Mouse (Mus musculus): ENCODE measurements at regions not wholly inside any gene's neighbourhood (a gene's known extent, or its start where the extent isn't known, plus 50 kb on each side); places are given as distances from the start of the nearest gene placed in this dataset.

DNA sequence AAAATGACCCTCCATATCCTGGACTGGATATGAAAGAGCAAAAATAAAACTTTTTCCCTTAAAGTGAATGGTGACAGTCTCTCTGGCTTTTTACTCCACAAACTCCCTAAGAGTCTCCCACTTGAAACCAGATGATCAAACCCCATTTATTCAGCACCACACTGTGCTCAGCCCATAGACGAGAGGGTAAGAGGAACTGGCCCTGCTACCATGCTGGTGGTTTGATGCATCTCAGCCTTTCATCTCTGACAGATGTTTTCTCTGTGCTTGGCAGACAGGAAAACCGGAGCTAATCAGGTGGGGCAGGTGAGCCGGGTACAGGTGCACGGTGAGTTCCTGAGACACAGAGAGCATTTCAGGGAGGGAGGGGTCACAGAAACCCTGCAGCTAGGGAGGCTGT is 631.8 kb downstream of the Defb40 start:
- Histone ChIP-seq H3K27me3 (ENCODE audit: control insufficient read depth, insufficient read depth, low read depth, low read length) (no peaks in the 10 kb centered on the region), H3K9me3 (replicated peaks; ENCODE audit: control insufficient read depth, low read length) (no peaks in the 10 kb centered on the region), H3K4me2 (ENCODE audit: low read depth, low read length) (no peak overlapping the region), H3K4me1 (ENCODE audit: control insufficient read depth, low read depth, low read length) (no peaks in the 10 kb centered on the region), H3K9ac (ENCODE audit: low read depth, low read length) (no peak overlapping the region), H3K36me3 (ENCODE audit: control insufficient read depth, insufficient read depth) (no peaks in the 10 kb centered on the region), H3K4me3 (ENCODE audit: low read depth, low read length) (no peak overlapping the region), H3K27ac (ENCODE audit: low read length) (no peak overlapping the region)
- no peak for ATAC-seq (ENCODE audit: low read depth)
- WGBS (ENCODE audit: insufficient replicate concordance): 56% methylated on average over 4 of the region's 4 CpGs

GRCm38 (mm10) chr8:18345322-18345721 is 632.7 kb downstream of the Defb40 start:
- H3K4me2 ChIP-seq (ENCODE audit: low read depth, low read length): no peak overlapping the region
- no peak overlapping the region for H3K27ac ChIP-seq (ENCODE audit: low read length)
- no peaks in the 10 kb centered on the region for H3K4me1 ChIP-seq (ENCODE audit: control insufficient read depth, low read depth, low read length)
- H3K9ac ChIP-seq (ENCODE audit: low read depth, low read length): no peak overlapping the region
- H3K27me3 ChIP-seq (ENCODE audit: control insufficient read depth, insufficient read depth, low read depth, low read length): no peaks in the 10 kb centered on the region
- no peak overlapping the region for H3K4me3 ChIP-seq (ENCODE audit: low read depth, low read length)
- 29% methylated on average over 6 of the region's 6 CpGs for WGBS (ENCODE audit: insufficient replicate concordance)
- H3K36me3 ChIP-seq (ENCODE audit: control insufficient read depth, insufficient read depth): no peaks in the 10 kb centered on the region
- no peaks in the 10 kb centered on the region for H3K9me3 ChIP-seq (replicated peaks; ENCODE audit: control insufficient read depth, low read length)
- ATAC-seq (ENCODE audit: low read depth): no peak

- H3K36me3 ChIP-seq (ENCODE audit: control insufficient read depth, insufficient read depth): no peaks in the 10 kb centered on the region
- no peak overlapping the region for H3K4me2 ChIP-seq (ENCODE audit: low read depth, low read length)
- H3K27ac ChIP-seq (ENCODE audit: low read length): no peak overlapping the region
- H3K9me3 ChIP-seq (replicated peaks; ENCODE audit: control insufficient read depth, low read length): no peaks in the 10 kb centered on the region
- no peaks in the 10 kb centered on the region for H3K27me3 ChIP-seq (ENCODE audit: control insufficient read depth, insufficient read depth, low read depth, low read length)
- no peak for ATAC-seq (ENCODE audit: low read depth)
- H3K4me3 ChIP-seq (ENCODE audit: low read depth, low read length): no peak overlapping the region
- H3K9ac ChIP-seq (ENCODE audit: low read depth, low read length): no peak overlapping the region
- WGBS (ENCODE audit: insufficient replicate concordance): 63% methylated on average over 5 of the region's 5 CpGs
- no peaks in the 10 kb centered on the region for H3K4me1 ChIP-seq (ENCODE audit: control insufficient read depth, low read depth, low read length)
Measured at GRCm38 (mm10) chr8:18344838-18345237, 633.2 kb downstream of the Defb40 start.

- no peaks in the 10 kb centered on the region for H3K36me3 ChIP-seq (ENCODE audit: control insufficient read depth, insufficient read depth)
- ATAC-seq (ENCODE audit: low read depth): no peak
- WGBS (ENCODE audit: insufficient replicate concordance): 54% methylated on average over 1 of the region's 1 CpGs
- H3K27ac ChIP-seq (ENCODE audit: low read length): no peak overlapping the region
- H3K4me1 ChIP-seq (ENCODE audit: control insufficient read depth, low read depth, low read length): no peaks in the 10 kb centered on the region
- H3K9ac ChIP-seq (ENCODE audit: low read depth, low read length): no peak overlapping the region
- no peak overlapping the region for H3K4me2 ChIP-seq (ENCODE audit: low read depth, low read length)
- H3K27me3 ChIP-seq (ENCODE audit: control insufficient read depth, insufficient read depth, low read depth, low read length): no peaks in the 10 kb centered on the region
- H3K4me3 ChIP-seq (ENCODE audit: low read depth, low read length): no peak overlapping the region
- H3K9me3 ChIP-seq (replicated peaks; ENCODE audit: control insufficient read depth, low read length): no peaks in the 10 kb centered on the region
Measured at GRCm38 (mm10) chr8:18335576-18335975, 642.5 kb downstream of the Defb40 start.

GRCm38 (mm10) chr8:18328521-18328920 is 649.5 kb downstream of the Defb40 start:
- Histone ChIP-seq H3K4me2 (ENCODE audit: low read depth, low read length) (no peak overlapping the region), H3K9me3 (replicated peaks; ENCODE audit: control insufficient read depth, low read length) (no peaks in the 10 kb centered on the region), H3K4me3 (ENCODE audit: low read depth, low read length) (no peak overlapping the region), H3K9ac (ENCODE audit: low read depth, low read length) (no peak overlapping the region), H3K36me3 (ENCODE audit: control insufficient read depth, insufficient read depth) (no peaks in the 10 kb centered on the region), H3K27ac (ENCODE audit: low read length) (no peak overlapping the region), H3K4me1 (ENCODE audit: control insufficient read depth, low read depth, low read length) (no peaks in the 10 kb centered on the region), H3K27me3 (ENCODE audit: control insufficient read depth, insufficient read depth, low read depth, low read length) (no peaks in the 10 kb centered on the region)
- WGBS (ENCODE audit: insufficient replicate concordance): 58% methylated on average over 2 of the region's 2 CpGs
- ATAC-seq (ENCODE audit: low read depth): no peak

- Histone ChIP-seq H3K27me3 (ENCODE audit: control insufficient read depth, insufficient read depth, low read depth, low read length) (no peaks in the 10 kb centered on the region), H3K4me3 (ENCODE audit: low read depth, low read length) (no peak overlapping the region), H3K4me1 (ENCODE audit: control insufficient read depth, low read depth, low read length) (no peaks in the 10 kb centered on the region), H3K4me2 (ENCODE audit: low read depth, low read length) (no peak overlapping the region), H3K36me3 (ENCODE audit: control insufficient read depth, insufficient read depth) (no peaks in the 10 kb centered on the region), H3K9ac (ENCODE audit: low read depth, low read length) (no peak overlapping the region), H3K27ac (ENCODE audit: low read length) (no peak overlapping the region), H3K9me3 (replicated peaks; ENCODE audit: control insufficient read depth, low read length) (no peaks in the 10 kb centered on the region)
- 39% methylated on average over 2 of the region's 2 CpGs for WGBS (ENCODE audit: insufficient replicate concordance)
- no peak for ATAC-seq (ENCODE audit: low read depth)
Measured at GRCm38 (mm10) chr8:18316488-18316887, 661.6 kb downstream of the Defb40 start.

- Histone ChIP-seq H3K4me1 (ENCODE audit: control insufficient read depth, low read depth, low read length) (no peaks in the 10 kb centered on the region), H3K9me3 (replicated peaks; ENCODE audit: control insufficient read depth, low read length) (no peaks in the 10 kb centered on the region), H3K27me3 (ENCODE audit: control insufficient read depth, insufficient read depth, low read depth, low read length) (no peaks in the 10 kb centered on the region), H3K36me3 (ENCODE audit: control insufficient read depth, insufficient read depth) (no peaks in the 10 kb centered on the region), H3K27ac (ENCODE audit: low read length) (no peak overlapping the region), H3K4me2 (ENCODE audit: low read depth, low read length) (no peak overlapping the region), H3K9ac (ENCODE audit: low read depth, low read length) (no peak overlapping the region), H3K4me3 (ENCODE audit: low read depth, low read length) (no peak overlapping the region)
- 57% methylated on average over 5 of the region's 5 CpGs for WGBS (ENCODE audit: insufficient replicate concordance)
- no peak for ATAC-seq (ENCODE audit: low read depth)
Measured at GRCm38 (mm10) chr8:18311597-18311996, 666.5 kb downstream of the Defb40 start.

GRCm38 (mm10) chr8:18310927-18311326 is 667.1 kb downstream of the Defb40 start:
- WGBS (ENCODE audit: insufficient replicate concordance): 50% methylated on average over 1 of the region's 1 CpGs
- Histone ChIP-seq H3K4me3 (ENCODE audit: low read depth, low read length) (no peak overlapping the region), H3K27ac (ENCODE audit: low read length) (no peak overlapping the region), H3K4me2 (ENCODE audit: low read depth, low read length) (no peak overlapping the region), H3K9me3 (replicated peaks; ENCODE audit: control insufficient read depth, low read length) (no peaks in the 10 kb centered on the region), H3K9ac (ENCODE audit: low read depth, low read length) (no peak overlapping the region), H3K4me1 (ENCODE audit: control insufficient read depth, low read depth, low read length) (no peaks in the 10 kb centered on the region), H3K36me3 (ENCODE audit: control insufficient read depth, insufficient read depth) (no peaks in the 10 kb centered on the region), H3K27me3 (ENCODE audit: control insufficient read depth, insufficient read depth, low read depth, low read length) (no peaks in the 10 kb centered on the region)
- no peak for ATAC-seq (ENCODE audit: low read depth)

DNA sequence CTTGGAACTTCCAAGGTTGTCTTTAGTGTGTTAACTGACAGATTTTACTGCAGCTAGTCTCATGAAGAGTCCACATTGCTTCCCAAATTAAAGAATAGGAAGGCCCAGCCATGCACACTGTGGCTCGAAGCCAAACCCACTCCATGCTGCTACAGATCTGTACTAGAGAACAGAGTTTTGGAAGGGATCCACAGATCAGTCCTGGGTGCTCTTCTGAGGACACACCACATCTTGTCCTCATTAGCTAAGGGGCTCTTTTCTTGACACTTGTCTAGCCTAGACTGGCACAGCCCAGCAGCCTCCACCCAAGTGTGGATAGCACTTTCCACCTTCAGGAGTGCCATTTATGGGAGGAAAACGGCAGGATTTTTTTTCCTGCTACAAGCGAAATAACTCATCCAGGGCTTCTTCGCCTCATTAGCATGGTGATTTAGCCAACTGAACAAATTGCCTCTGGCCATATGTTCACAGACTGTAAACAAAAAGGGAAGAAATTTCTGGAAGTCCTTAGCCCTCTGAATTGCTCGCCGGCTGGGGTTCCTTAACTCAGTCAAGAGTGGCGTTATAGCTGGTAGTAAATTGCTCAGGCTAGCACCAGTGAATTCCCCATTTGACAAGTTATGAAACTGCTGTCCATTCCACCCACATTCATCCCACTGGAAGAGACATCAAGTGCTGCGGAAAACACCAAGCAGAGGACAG is 690.4 kb downstream of the Defb40 start:
- WGBS (ENCODE audit: insufficient replicate concordance): 60% methylated on average over 8 of the region's 8 CpGs
- Histone ChIP-seq H3K27ac (ENCODE audit: low read length) (no peak overlapping the region), H3K9ac (ENCODE audit: low read depth, low read length) (no peak overlapping the region)

More for the DNA sequence above, 690.4 kb downstream of the Defb40 start:
- ATAC-seq (ENCODE audit: low read depth): no peak
- Histone ChIP-seq H3K4me2 (ENCODE audit: low read depth, low read length) (no peak overlapping the region), H3K9me3 (replicated peaks; ENCODE audit: control insufficient read depth, low read length) (no peaks in the 10 kb centered on the region), H3K36me3 (ENCODE audit: control insufficient read depth, insufficient read depth) (no peaks in the 10 kb centered on the region), H3K4me1 (ENCODE audit: control insufficient read depth, low read depth, low read length) (no peaks in the 10 kb centered on the region), H3K4me3 (ENCODE audit: low read depth, low read length) (no peak overlapping the region), H3K27me3 (ENCODE audit: control insufficient read depth, insufficient read depth, low read depth, low read length) (no peaks in the 10 kb centered on the region)

Data from liver, embryonic 16.5 days (tissue).